Mouse (Mus musculus) forebrain, embryonic 14.5 days (tissue): ENCODE measurements around the gene H2-Q2. TPM values are rescaled to one million over a fixed set of nuclear protein-coding genes. Genes with fewer than 3 reads are reported as not detected.
"Not testable (repeated sequence)": the region's sequence is repeated elsewhere in the genome, so short reads cannot be mapped to it uniquely, and the experiment has no call there.

Source experiments
- ATAC-seq: fragments of 200-750 bp; cut with Nextera tagmentation; 2 replicates; pipeline ENCODE4 v1.8.0; 2017; ENCODE audit warnings: mild to moderate bottlenecking, moderate library complexity
- DNase-seq: peaks from one replicate; pipeline ENCODE4 v3.0.0-alpha.2; 2015; ENCODE audit warnings: low spot score
- H3K27ac ChIP-seq: fragments of 300-500 bp; sonication (generic); 2 replicates; pipeline ENCODE4 v1.5.1; 2014; ENCODE audit warnings: low read depth, mild to moderate bottlenecking, control low read depth, low read length, moderate library complexity
- H3K27me3 ChIP-seq: fragments of 300-500 bp; sonication (generic); replicated peaks from 2 replicates; pipeline ENCODE4 v1.6.1; 2014; ENCODE audit warnings: low read length, control low read depth, mixed read lengths; ENCODE audit not compliant: control insufficient read depth, insufficient read depth
- H3K36me3 ChIP-seq: fragments of 300-500 bp; sonication (generic); 2 replicates; pipeline ENCODE4 v1.6.1; 2014; ENCODE audit warnings: low read length, control low read depth; ENCODE audit not compliant: control insufficient read depth, insufficient read depth
- H3K4me1 ChIP-seq: fragments of 300-500 bp; sonication (generic); 2 replicates; pipeline ENCODE4 v1.6.1; 2014; ENCODE audit warnings: antibody characterized with exemption, low read length, control low read depth; ENCODE audit not compliant: control insufficient read depth, insufficient read depth
- H3K4me2 ChIP-seq: fragments of 300-500 bp; sonication (generic); 2 replicates; pipeline ENCODE4 v1.6.1; 2014; ENCODE audit warnings: mild to moderate bottlenecking, control low read depth, low read length
- H3K4me3 ChIP-seq: fragments of 300-500 bp; sonication (generic); 2 replicates; pipeline ENCODE4 v1.5.1; 2014; ENCODE audit warnings: low read depth, low read length, control low read depth
- H3K9ac ChIP-seq: fragments of 300-500 bp; sonication (generic); 2 replicates; pipeline ENCODE4 v1.6.1; 2014; ENCODE audit warnings: mild to moderate bottlenecking, low read length, control low read depth, moderate library complexity
- H3K9me3 ChIP-seq: fragments of 300-500 bp; sonication (generic); replicated peaks from 2 replicates; pipeline ENCODE4 v1.6.1; 2016; ENCODE audit warnings: low read length, control low read depth, mixed read lengths; ENCODE audit not compliant: control insufficient read depth
- whole genome bisulfite sequencing: fragments of 180-500 bp; shearing (Covaris S2); extraction: QIAGEN DNeasy Blood & Tissue Kit; methylation state at CpG from one replicate; pipeline ENCODE4 v1.1.7; 2014; 5-methylcytosine and 5-hydroxymethylcytosine counted together
- polyA plus RNA-seq: library from polyadenylated mRNA; unstranded; fragments of >200 nt; fragmentation: Nextera tagmentation; extraction: Ambion mirVana; gene quantifications from 2 replicates; pipeline ENCODE4 v1.2.1, GENCODE M21; 2014

Gene H2-Q2
- polyA plus RNA-seq, 1 experiment from 2014 or later, result 1.1 TPM

DNA sequence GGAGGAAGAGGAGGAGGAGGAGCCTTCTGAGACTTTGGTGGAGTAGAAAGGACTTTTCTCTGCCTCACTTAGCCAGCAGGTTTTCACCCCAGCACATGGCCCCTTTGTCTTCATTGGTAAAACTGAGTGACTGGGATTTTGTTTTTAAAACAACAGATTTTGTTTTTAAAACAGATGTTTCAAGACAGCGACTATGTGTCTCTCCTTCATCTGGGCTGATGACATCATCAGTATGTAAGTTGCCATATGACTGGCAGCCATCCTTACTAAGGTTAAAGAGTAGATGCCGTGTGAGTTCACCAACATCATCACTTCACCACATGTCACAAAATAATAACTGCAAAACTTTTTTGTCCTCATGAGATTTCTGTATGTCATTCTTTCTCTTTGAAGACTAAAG, 12.0 kb downstream of the H2-Q2 start:
- DNase-seq, result no peak
- H3K4me2 ChIP-seq, result no peak overlapping the region
- no peaks in the 10 kb centered on the region; the same call in 1 of the 2 replicates for H3K4me1 ChIP-seq
- no peak overlapping the region for H3K9ac ChIP-seq
- H3K27me3 ChIP-seq, result 0 out of 2 replicates have a peak, but pooled peaks cover 6% of the 10 kb centered on the region
- WGBS, result 73% methylated on average over 2 of the region's 2 CpGs
- ATAC-seq, result no peak
- no peaks in the 10 kb centered on the region for H3K9me3 ChIP-seq
- no peak overlapping the region for H3K27ac ChIP-seq
- no peak overlapping the region for H3K4me3 ChIP-seq
- H3K36me3 ChIP-seq, result no peaks in the 10 kb centered on the region

DNA sequence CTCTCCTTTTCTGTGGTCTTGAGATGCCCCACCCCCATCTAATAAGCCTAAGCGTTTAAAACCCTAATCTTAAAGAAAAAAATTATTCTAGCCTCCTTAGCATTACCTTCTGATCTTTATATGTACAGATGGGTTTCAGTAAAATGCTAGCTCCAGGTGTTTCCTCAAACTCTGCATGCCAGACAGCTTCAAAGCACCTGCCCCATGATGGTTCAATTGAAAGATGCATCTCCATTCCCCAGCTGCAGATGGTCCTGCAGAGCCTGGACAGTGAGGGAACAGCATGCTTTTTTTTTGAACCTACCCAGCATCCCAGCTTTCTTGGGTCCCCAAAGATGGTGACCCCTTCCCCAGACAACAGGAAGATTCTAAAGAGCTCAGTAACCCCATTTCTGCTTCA, 15.0 kb downstream of the H2-Q2 start:
- Histone ChIP-seq H3K27me3 (0 out of 2 replicates have a peak, but pooled peaks cover 13% of the 10 kb centered on the region), H3K4me2 (no peak overlapping the region)
- 59% methylated on average over 1 of the region's 1 CpGs for WGBS

DNA sequence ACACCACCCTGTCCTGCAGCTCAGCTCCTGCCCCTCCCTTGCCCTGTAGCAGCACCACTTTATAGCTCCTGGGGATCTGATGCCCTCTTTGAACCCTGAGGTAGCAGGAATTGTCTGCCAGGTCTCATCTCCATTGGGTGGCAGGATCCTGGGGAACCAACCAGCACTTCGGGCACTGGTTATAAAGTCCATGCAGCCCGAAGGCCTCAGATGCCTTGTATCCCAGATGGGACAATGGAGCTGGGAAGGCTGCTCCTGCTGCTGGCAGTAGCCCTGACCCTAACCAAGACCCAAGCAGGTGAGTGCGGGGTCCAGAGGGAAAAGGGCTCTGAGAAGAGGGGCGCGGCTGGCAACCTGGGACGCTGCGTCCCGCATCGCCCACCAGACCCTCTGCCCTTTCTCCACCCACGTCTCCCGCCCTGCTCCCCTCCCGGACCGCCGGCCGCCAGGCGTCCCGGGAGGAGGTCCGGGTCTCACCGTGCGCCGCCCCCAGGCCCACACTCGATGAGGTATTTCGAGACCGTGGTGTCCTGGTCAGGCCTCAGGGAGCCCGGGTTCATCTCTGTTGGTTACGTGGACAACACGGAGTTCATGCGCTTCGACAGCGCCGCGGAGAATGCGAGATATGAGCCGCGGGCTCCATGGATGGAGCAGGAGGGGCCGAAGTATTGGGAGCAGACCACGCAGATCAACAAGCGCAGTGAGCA, 16.9 kb downstream of the H2-Q2 start:
- 0 out of 2 replicates have a peak, but pooled peaks cover 13% of the 10 kb centered on the region for H3K27me3 ChIP-seq
- peak overlapping the region; percentile 23 for H3K4me3 ChIP-seq
- H3K4me2 ChIP-seq, result peak overlapping the region; percentile 61
- 12% methylated on average over 38 of the region's 38 CpGs for WGBS
- ATAC-seq (no peak), DNase-seq (no peak)
- H3K27ac ChIP-seq, result no peak overlapping the region
- peak overlapping the region; percentile 35; the same call in 1 of the 2 replicates for H3K9ac ChIP-seq
- H3K4me1 ChIP-seq, result no peaks in the 10 kb centered on the region; the same call in 1 of the 2 replicates
- H3K36me3 ChIP-seq, result no peaks in the 10 kb centered on the region
- H3K9me3 ChIP-seq, result no peaks in the 10 kb centered on the region

More for the DNA sequence above, 15.0 kb downstream of the H2-Q2 start:
- no peak overlapping the region for H3K9ac ChIP-seq
- H3K9me3 ChIP-seq, result no peaks in the 10 kb centered on the region
- no peak overlapping the region for H3K4me3 ChIP-seq
- DNase-seq (no peak), ATAC-seq (no peak)
- H3K27ac ChIP-seq, result no peak overlapping the region
- no peaks in the 10 kb centered on the region for H3K36me3 ChIP-seq
- no peaks in the 10 kb centered on the region; the same call in 1 of the 2 replicates for H3K4me1 ChIP-seq

DNA sequence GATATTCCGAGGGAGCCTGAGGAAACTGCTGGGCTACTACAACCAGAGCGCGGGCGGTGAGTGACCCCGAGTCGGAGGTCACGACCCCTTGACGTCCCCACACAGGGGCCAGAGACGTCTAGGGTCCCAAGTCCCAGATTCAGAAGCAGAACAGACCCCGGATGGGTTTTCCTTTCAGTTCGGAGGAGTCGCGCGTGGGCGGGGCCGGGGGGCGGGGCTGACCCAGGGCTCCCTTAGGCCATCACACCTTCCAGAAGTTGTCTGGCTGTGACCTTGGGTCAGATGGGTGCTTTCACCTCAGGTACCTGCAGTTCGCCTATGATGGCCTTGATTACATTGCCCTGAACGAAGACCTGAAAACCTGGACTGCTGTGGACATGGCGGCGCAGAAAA, 17.4 kb downstream of the H2-Q2 start:
- DNase-seq (no peak), ATAC-seq (no peak)
- Histone ChIP-seq H3K27ac (no peak overlapping the region), H3K4me1 (no peaks in the 10 kb centered on the region; the same call in 1 of the 2 replicates), H3K9me3 (no peaks in the 10 kb centered on the region), H3K9ac (peak overlapping the region; percentile 35; the same call in 1 of the 2 replicates), H3K27me3 (0 out of 2 replicates have a peak, but pooled peaks cover 13% of the 10 kb centered on the region), H3K4me2 (peak overlapping the region; percentile 61), H3K4me3 (peak overlapping the region; percentile 23), H3K36me3 (no peaks in the 10 kb centered on the region)
- WGBS, result 20% methylated on average over 21 of the region's 21 CpGs

DNA sequence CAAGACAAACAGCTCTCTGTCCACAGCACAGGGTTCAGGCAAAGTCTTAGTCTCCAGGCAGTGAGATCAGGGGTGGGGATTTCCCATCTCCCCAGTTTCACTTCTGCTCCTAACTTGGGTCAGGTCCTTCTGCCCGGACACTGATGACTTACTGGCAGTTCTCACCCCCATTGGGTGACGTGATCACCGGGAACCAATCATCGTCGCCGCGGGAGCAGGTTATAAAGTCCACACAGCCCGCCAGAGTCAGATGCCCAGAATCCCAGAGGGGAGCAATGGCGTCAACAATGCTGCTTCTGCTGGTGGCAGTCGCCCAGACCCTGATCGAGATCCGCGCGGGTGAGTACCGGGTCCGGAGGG, 37.3 kb downstream of the H2-Q2 start, which contains the start of gene H2-Q4:
Gene H2-Q4 (plus strand): TSS at position 249 of the 360 bp plus-strand sequence.
- Histone ChIP-seq H3K27ac (no peak within 1 kb of the TSS), H3K9me3 (no peaks in the 10 kb centered on the region), H3K27me3 (no peaks in the 10 kb centered on the region), H3K9ac (peak within 1 kb of the TSS; percentile 61), H3K4me2 (peak within 1 kb of the TSS; percentile 92), H3K36me3 (no peaks in the 10 kb centered on the region), H3K4me3 (peak within 1 kb of the TSS; percentile 48), H3K4me1 (peaks cover 2% of the 10 kb centered on the region; the same call in 1 of the 2 replicates)
- under 1% methylated on average over 16 of the region's 16 CpGs for WGBS
- DNase-seq, result peak; percentile 66
- peak; percentile 66 for ATAC-seq

DNA sequence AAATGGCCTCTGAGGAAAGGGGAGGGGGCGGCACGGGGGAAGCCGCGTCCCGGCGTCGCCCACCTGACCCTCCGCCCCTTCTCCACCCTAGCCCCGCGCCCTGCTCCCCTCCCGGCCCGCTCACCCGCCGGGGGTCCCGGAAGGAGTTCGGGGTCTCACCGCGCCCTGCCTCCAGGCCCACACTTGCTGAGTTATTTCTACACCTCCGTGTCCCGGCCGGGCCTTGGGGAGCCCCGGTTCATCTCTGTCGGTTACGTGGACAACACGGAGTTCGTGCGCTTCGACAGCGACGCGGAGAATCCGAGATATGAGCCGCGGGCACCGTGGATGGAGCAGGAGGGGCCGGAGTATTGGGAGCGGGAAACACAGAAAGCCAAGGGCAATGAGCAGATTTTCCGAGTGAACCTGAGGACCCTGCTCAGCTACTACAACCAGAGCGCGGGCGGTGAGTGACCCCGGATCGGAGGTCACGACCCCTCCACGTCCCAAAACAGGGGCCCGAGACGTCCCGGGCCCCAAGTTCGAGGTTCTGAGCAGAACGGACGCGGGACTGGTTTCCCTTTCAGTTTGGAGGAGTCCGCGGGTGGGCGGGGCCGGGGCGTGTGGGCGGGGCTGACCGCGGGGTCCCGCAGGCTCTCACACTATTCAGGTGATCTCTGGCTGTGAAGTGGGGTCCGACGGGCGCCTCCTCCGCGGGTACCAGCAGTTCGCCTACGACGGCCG, 37.8 kb downstream of the H2-Q2 start:
- H3K4me3 ChIP-seq, result peak overlapping the region; percentile 48
- H3K36me3 ChIP-seq, result no peaks in the 10 kb centered on the region
- DNase-seq (no peak), ATAC-seq (peak; percentile 46)
- H3K9me3 ChIP-seq, result no peaks in the 10 kb centered on the region
- under 1% methylated on average over 61 of the region's 70 CpGs for WGBS
- no peak overlapping the region for H3K27ac ChIP-seq
- no peaks in the 10 kb centered on the region for H3K27me3 ChIP-seq
- peak overlapping the region; percentile 61 for H3K9ac ChIP-seq
- H3K4me2 ChIP-seq, result peak overlapping the region; percentile 92
- H3K4me1 ChIP-seq, result peaks cover 2% of the 10 kb centered on the region; the same call in 1 of the 2 replicates

DNA sequence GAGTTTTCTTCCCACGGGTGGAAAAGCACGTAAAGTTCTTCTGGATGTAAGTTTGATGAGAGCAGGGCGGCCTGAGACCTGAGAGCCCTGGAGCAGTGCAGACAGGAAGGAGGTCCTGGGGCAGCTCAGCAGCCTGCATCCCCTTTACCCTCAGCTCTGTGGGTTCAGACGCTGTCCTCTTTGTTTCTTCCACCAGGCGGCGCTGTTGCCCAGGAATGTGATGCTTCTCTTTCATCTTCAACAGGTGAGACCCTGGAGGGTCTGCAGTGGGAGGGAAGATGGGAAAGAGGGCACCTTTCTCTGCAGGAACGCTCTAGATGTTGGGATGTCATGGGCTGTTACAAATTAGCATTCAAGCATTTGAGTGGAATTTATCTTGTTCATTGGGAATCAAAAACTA, 47.8 kb downstream of the H2-Q2 start:
- not testable (repeated sequence) for H3K9me3 ChIP-seq, H3K27ac ChIP-seq, H3K27me3 ChIP-seq, ATAC-seq, H3K4me2 ChIP-seq, H3K4me3 ChIP-seq, H3K4me1 ChIP-seq, H3K36me3 ChIP-seq, H3K9ac ChIP-seq
- 5% methylated on average over 7 of the region's 7 CpGs for WGBS
- DNase-seq, result peak; percentile 11

DNA sequence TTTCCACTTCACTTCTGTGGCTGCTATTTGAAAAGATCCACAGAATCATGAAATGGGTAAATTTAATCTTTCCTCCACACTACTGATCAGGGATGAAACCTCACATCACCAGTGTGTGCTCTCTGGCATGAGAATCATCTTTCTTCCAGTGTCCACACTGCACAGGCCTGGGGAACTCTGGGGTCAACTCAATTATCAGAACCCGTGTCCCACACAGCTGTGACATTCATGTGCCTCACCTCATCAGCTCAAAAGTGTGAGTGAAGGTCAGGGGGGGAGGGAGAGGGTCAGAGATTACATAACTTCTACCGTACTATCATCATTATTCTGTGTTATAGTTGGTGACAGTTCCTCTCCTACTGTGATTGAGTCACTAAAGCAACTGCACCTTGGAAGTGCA, 50.6 kb downstream of the H2-Q2 start:
- H3K4me1 ChIP-seq, H3K4me3 ChIP-seq, H3K9me3 ChIP-seq, H3K9ac ChIP-seq, H3K36me3 ChIP-seq, H3K4me2 ChIP-seq, H3K27me3 ChIP-seq, H3K27ac ChIP-seq, ATAC-seq, DNase-seq: not testable (repeated sequence)
- 84% methylated on average over 2 of the region's 2 CpGs for WGBS
